Mouse (Mus musculus) ES-Bruce4 (cell line): ENCODE measurements at regions not wholly inside any gene's neighbourhood (a gene's known extent, or its start where the extent isn't known, plus 50 kb on each side); places are given as distances from the start of the nearest gene placed in this dataset.

ENCODE experiments used
- CTCF ChIP-seq: IDR thresholded peaks from one replicate; pipeline ENCODE4 v1.8.1; 2011; ENCODE audit warnings: low read depth, low read length
- EP300 ChIP-seq: IDR thresholded peaks from 2 replicates; pipeline ENCODE4 v1.6.1; 2011; ENCODE audit warnings: low read depth, low read length; ENCODE audit not compliant: insufficient read depth
- POLR2A ChIP-seq: IDR thresholded peaks from one replicate; pipeline ENCODE4 v1.8.1; 2011; ENCODE audit warnings: low read length; ENCODE audit not compliant: insufficient read depth

- no peak for TF ChIP-seq EP300
- no peak for TF ChIP-seq POLR2A
- no peak for TF ChIP-seq CTCF
Measured at GRCm38 (mm10) chr3:15126736-15127135, 205.4 kb downstream of the Gm9733 start.
